Mouse (Mus musculus): ENCODE data around the gene Lnx2.

- TF ChIP-seq POLR2A (IDR thresholded peaks at IDR 0.05; ENCODE audit: borderline replicate concordance, extremely low read depth, insufficient read depth, insufficient read length, poor library complexity, severe bottlenecking) (no peak), CTCF (IDR thresholded peaks at IDR 0.05; ENCODE audit: borderline replicate concordance, extremely low read depth, insufficient read depth, insufficient read length) (no peak)
Observed at GRCm38 (mm10) chr5:147076799-147077165, 396 bp upstream of the Lnx2 start, which contains the start of gene Polr1d.

Measured in brain, embryonic 14.5 days (tissue).